Mouse (Mus musculus): ENCODE measurements around the gene Olfr698. TPM values are rescaled to one million over a fixed set of nuclear protein-coding genes. Genes with fewer than 3 reads are reported as not detected.
"Not testable (repeated sequence)": the region's sequence is repeated elsewhere in the genome, so short reads cannot be mapped to it uniquely, and the experiment has no call there.

Olfr698 gene
- polyA plus RNA-seq, 1 experiment from 2014 or later = not detected

DNA sequence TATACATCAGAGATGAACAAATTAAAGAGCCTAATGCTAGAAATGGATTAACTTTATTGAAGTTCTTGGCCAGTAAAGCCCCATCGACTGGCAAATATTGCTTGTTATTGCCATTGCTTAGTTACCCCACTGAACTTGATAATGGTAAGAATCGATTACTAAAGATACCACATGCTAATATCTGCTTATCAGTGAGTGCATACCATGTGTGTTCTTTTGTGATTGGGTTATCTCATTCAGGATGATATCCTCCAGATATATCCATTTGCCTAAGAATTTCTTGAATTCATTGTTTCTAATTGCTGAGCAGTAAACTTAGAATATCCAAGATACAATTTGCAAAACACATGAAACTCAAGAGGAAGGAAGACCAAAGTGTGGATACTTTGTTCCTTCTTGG, 29.5 kb downstream of the Olfr698 start:
- DNase-seq; H3K4me3 ChIP-seq (replicated peaks; ENCODE audit: low read depth, low read length); H3K9ac ChIP-seq (replicated peaks; ENCODE audit: low read length); ATAC-seq (ENCODE audit: low FRiP score, low TSS enrichment); H3K4me2 ChIP-seq (ENCODE audit: low read length); H3K27me3 ChIP-seq (ENCODE audit: control insufficient read depth, insufficient read depth, low read length); H3K36me3 ChIP-seq (ENCODE audit: control insufficient read depth, insufficient read depth, low read length); H3K4me1 ChIP-seq (ENCODE audit: control insufficient read depth, insufficient read depth, low read length); H3K9me3 ChIP-seq (ENCODE audit: control insufficient read depth, low read length); H3K27ac ChIP-seq (replicated peaks; ENCODE audit: low read depth, low read length): not testable (repeated sequence)
- 93% methylated on average over 2 of the region's 2 CpGs for WGBS

DNA sequence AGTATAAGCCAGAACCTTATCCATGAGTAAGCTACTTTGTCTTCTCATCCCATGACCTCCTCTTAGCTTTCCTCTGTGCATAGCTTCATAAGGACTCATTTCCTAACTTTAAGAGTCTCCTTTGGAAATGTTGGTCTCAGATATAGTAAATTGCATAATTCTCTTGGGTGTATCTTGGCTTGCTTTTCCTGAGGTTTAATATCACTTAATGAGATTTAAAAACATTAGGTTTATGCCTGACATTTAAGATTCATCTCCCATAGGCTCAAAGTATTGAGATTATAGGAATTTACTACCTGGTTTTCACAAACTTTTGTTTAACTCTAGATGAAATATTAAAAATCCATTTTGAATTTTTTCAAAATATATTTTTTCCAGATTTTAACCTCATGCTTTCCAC, 38.9 kb downstream of the Olfr698 start, which contains the start of gene Olfr695:
Olfr695 (minus strand) TSS at position 101 of the 400 bp plus-strand sequence.
- Histone ChIP-seq H3K27ac (replicated peaks; ENCODE audit: low read depth, low read length) (no peak within 1 kb of the TSS), H3K4me2 (ENCODE audit: low read length) (no peak within 1 kb of the TSS), H3K27me3 (ENCODE audit: control insufficient read depth, insufficient read depth, low read length) (no peaks in the 10 kb centered on the region), H3K4me1 (ENCODE audit: control insufficient read depth, insufficient read depth, low read length) (no peaks in the 10 kb centered on the region), H3K36me3 (ENCODE audit: control insufficient read depth, insufficient read depth, low read length) (no peaks in the 10 kb centered on the region), H3K9me3 (ENCODE audit: control insufficient read depth, low read length) (no peaks in the 10 kb centered on the region), H3K9ac (replicated peaks; ENCODE audit: low read length) (no peak within 1 kb of the TSS), H3K4me3 (replicated peaks; ENCODE audit: low read depth, low read length) (no peak within 1 kb of the TSS)
- no peak for DNase-seq
- ATAC-seq (ENCODE audit: low FRiP score, low TSS enrichment) = no peak

DNA sequence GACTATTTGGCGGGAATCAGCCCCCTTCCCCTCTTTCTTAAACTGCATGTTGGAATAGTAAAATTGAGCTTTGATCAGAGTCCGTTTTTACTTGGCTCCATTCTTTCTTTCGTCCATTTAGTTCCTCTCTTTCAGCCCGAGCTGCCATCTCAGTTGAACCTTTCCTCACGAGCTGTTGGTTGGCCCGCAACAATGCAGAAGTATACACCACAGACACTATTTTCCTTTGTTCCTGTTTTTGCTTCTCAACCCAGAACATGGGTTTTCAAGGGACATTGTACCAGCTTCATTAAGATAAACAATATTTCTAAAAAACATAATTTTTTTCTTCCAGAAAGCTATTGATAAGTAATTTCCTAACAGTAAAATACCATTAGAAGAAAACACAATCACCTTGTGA, 43.7 kb downstream of the Olfr698 start:
- H3K4me2 ChIP-seq (ENCODE audit: low read length) = no peak overlapping the region
- H3K4me3 ChIP-seq (replicated peaks; ENCODE audit: low read depth, low read length) = no peak overlapping the region
- WGBS = 89% methylated on average over 6 of the region's 6 CpGs
- H3K4me1 ChIP-seq (ENCODE audit: control insufficient read depth, insufficient read depth, low read length) = no peaks in the 10 kb centered on the region
- DNase-seq (no peak), ATAC-seq (ENCODE audit: low FRiP score, low TSS enrichment) (no peak)
- no peaks in the 10 kb centered on the region for H3K27me3 ChIP-seq (ENCODE audit: control insufficient read depth, insufficient read depth, low read length)
- no peak overlapping the region for H3K9ac ChIP-seq (replicated peaks; ENCODE audit: low read length)
- no peaks in the 10 kb centered on the region for H3K9me3 ChIP-seq (ENCODE audit: control insufficient read depth, low read length)
- H3K36me3 ChIP-seq (ENCODE audit: control insufficient read depth, insufficient read depth, low read length) = no peaks in the 10 kb centered on the region
- H3K27ac ChIP-seq (replicated peaks; ENCODE audit: low read depth, low read length) = no peak overlapping the region

DNA sequence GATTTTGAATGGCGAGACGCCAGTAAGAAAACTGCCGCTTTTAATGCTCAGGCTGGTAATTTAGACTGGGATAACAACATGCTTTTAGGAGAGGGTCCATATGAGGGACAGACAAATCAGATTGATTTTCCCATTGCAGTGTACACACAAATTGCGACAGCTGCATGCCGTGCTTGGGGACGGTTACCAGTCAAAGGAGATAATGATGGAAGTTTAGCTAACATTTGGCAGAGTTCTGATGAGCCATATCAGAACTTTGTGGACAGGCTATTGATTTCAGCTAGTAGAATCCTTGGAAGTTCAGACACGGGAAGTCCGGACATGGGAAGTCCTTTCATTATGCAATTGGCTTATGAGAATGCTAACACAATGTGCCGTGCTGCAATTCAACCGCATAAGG, 47.5 kb downstream of the Olfr698 start:
- not testable (repeated sequence) for H3K27ac ChIP-seq (replicated peaks; ENCODE audit: low read depth, low read length); H3K9ac ChIP-seq (replicated peaks; ENCODE audit: low read length); H3K4me1 ChIP-seq (ENCODE audit: control insufficient read depth, insufficient read depth, low read length); H3K36me3 ChIP-seq (ENCODE audit: control insufficient read depth, insufficient read depth, low read length); H3K27me3 ChIP-seq (ENCODE audit: control insufficient read depth, insufficient read depth, low read length); H3K4me2 ChIP-seq (ENCODE audit: low read length); H3K4me3 ChIP-seq (replicated peaks; ENCODE audit: low read depth, low read length); H3K9me3 ChIP-seq (ENCODE audit: control insufficient read depth, low read length); ATAC-seq (ENCODE audit: low FRiP score, low TSS enrichment); DNase-seq
- WGBS = 79% methylated on average over 10 of the region's 10 CpGs

Other genes with a start within 250 kb of the Olfr698 start
- not detected in 2 replicates for gene Olfr693, start 74.8 kb downstream of the Olfr698 start, polyA plus RNA-seq (2014; fragmentation: Nextera tagmentation; extraction: Ambion mirVana)
- gene Olfr694, start 63.6 kb downstream of the Olfr698 start, polyA plus RNA-seq (2014; fragmentation: Nextera tagmentation; extraction: Ambion mirVana) = not detected in 2 replicates
- gene Olfr695, start 39.0 kb downstream of the Olfr698 start, polyA plus RNA-seq (2014; fragmentation: Nextera tagmentation; extraction: Ambion mirVana) = not detected in 2 replicates
- not detected in 2 replicates for gene Olfr697, start 13.0 kb downstream of the Olfr698 start, polyA plus RNA-seq (2014; fragmentation: Nextera tagmentation; extraction: Ambion mirVana)
- gene Olfr699, start 37.8 kb upstream of the Olfr698 start, polyA plus RNA-seq (2014; fragmentation: Nextera tagmentation; extraction: Ambion mirVana) = not detected in 2 replicates
- not detected in 2 replicates for gene Olfr700, start 53.4 kb upstream of the Olfr698 start, polyA plus RNA-seq (2014; fragmentation: Nextera tagmentation; extraction: Ambion mirVana)
- not detected in 2 replicates for gene Olfr701, start 58.7 kb upstream of the Olfr698 start, polyA plus RNA-seq (2014; fragmentation: Nextera tagmentation; extraction: Ambion mirVana)
- gene Olfr702, start 78.5 kb upstream of the Olfr698 start, polyA plus RNA-seq (2014; fragmentation: Nextera tagmentation; extraction: Ambion mirVana) = not detected in 2 replicates
- gene Olfr703, start 88.0 kb upstream of the Olfr698 start, polyA plus RNA-seq (2014; fragmentation: Nextera tagmentation; extraction: Ambion mirVana) = not detected in 2 replicates
- not detected in 2 replicates for gene Olfr704, start 107.8 kb upstream of the Olfr698 start, polyA plus RNA-seq (2014; fragmentation: Nextera tagmentation; extraction: Ambion mirVana)
- not detected in 2 replicates for gene Olfr705, start 121.5 kb upstream of the Olfr698 start, polyA plus RNA-seq (2014; fragmentation: Nextera tagmentation; extraction: Ambion mirVana)
- not detected in 2 replicates for gene Olfr706, start 132.8 kb upstream of the Olfr698 start, polyA plus RNA-seq (2014; fragmentation: Nextera tagmentation; extraction: Ambion mirVana)
- gene Olfr707, start 145.8 kb upstream of the Olfr698 start, polyA plus RNA-seq (2014; fragmentation: Nextera tagmentation; extraction: Ambion mirVana) = not detected in 2 replicates
- gene Olfr1532-ps1, start 152.6 kb upstream of the Olfr698 start, polyA plus RNA-seq (2014; fragmentation: Nextera tagmentation; extraction: Ambion mirVana) = not detected in 2 replicates
- gene Olfr709-ps1, start 176.8 kb upstream of the Olfr698 start, polyA plus RNA-seq (2014; fragmentation: Nextera tagmentation; extraction: Ambion mirVana) = not detected in 2 replicates
- gene Olfr710, start 192.9 kb upstream of the Olfr698 start, polyA plus RNA-seq (2014; fragmentation: Nextera tagmentation; extraction: Ambion mirVana) = not detected in 2 replicates
- gene Olfr6, start 208.5 kb upstream of the Olfr698 start, polyA plus RNA-seq (2014; fragmentation: Nextera tagmentation; extraction: Ambion mirVana) = not detected in 2 replicates
- not detected in 2 replicates for gene Olfr711, start 220.1 kb upstream of the Olfr698 start, polyA plus RNA-seq (2014; fragmentation: Nextera tagmentation; extraction: Ambion mirVana)